Mouse (Mus musculus) ZHBTc4 (cell line): ENCODE measurements at regions not wholly inside any gene's neighbourhood (a gene's known extent, or its start where the extent isn't known, plus 50 kb on each side); places are given as distances from the start of the nearest gene placed in this dataset.

Experiments used
- DNase-seq: peaks from one replicate; pipeline ENCODE4 v3.0.0-alpha.2; 2011; ENCODE audit warnings: low read depth, low spot score

DNA sequence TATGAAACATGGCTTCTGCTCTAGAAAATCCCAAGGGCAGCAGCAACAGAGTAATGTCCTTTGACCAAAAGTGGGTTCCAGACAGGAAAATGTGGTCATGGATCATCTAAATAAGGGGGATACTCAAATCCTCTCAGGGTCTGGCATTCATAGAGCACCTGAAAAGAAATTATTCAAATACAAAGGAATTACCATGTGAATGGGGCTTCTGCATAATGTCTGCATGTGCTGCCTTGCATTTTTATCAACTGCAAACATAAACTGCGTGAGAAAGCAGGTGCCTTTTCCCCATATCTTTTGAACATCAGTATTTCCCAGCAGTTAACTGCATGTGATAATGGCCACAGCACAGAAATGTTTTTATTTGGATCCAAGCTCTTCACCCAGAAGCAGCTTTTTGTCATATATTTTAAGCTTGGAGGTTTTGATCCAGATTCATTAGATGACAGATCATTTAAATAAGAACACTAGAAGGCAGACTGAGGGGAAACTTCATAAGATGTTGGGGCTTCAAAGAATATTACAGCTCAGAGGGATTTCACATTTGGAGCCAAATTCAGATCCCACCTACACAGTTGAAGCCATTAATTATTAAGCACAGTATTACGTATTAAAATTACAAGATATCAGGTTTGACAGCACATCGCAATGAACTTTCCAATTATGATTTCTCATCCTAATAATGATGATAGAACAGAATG lies 527.8 kb downstream of the Gm11232 start:
- no peak for DNase-seq

DNA sequence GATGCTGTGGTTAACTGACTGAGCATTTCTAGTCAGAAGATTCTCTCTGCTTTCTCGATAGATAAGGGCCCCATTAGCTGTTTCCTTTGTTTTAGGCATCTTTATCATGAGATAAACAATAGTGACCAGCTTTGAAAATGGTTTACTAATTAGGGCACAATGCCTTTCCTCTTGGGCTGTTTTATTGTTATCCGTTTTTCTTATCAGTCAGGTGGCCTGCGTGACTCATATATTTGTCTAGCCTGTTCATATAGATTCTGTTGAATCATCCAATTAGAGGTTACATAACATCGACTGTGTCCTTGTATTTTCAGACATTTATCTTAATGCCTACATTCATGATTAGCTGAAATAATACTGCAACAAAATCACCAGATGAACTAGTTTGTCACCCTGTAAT lies 531.1 kb downstream of the Gm11232 start:
- DNase-seq = no peak

DNA sequence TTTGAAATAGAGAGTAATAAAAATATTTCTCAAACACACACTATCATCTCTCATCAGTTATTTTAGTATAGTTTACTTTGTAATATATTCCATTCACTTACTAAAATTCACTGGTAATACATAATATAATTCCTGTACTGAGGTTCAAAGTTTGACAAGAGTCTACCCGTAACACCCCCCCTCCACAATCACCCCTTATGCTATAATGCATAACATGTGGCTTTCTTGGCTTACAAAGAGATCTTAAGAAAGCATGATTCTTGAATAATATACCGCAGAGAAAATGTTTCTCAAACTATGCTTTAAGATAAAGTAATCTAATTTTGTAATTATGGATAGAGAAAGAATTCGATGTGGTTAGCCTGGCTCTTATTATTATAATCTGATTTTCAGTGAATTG lies 539.7 kb downstream of the Gm11232 start:
- DNase-seq = no peak

DNA sequence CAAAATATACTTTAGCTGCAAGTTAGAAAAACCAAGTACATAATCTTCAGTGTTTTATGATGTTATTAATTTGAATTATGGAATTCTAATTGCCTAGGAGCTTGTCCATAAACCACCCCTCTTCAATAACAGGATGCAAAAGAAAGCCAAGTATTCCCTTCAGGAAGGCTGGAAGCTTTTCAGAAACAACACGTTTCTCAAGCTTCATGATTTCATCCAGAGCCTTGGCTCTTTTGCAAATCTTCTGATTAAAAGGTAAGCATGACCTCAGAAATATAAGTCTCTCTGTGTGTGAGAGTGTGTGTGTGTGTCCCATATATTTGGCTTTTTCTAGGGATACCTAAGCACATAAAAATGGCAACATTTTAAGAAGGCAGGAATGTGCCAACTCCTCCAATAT lies 570.0 kb downstream of the Gm11232 start:
- no peak for DNase-seq

DNA sequence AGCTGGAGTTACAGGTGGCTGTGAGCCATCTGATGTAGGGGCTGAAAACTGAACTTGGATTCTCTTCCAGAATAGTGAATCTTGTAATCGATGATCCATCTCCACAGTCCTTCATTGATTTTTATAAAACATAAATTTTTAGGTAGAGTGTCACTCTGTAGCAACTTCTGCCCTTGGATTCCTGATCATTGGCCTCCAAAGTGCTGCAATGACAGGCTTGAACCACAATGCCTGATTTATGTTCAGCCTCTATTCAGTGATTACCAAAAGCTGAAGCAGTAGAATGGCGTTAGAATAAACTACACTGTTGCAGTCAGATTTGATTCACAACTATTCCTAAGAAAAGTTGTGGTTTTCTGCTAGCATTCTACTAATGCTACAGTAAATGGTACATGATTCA lies 580.1 kb downstream of the Gm11232 start:
- DNase-seq = no peak

DNA sequence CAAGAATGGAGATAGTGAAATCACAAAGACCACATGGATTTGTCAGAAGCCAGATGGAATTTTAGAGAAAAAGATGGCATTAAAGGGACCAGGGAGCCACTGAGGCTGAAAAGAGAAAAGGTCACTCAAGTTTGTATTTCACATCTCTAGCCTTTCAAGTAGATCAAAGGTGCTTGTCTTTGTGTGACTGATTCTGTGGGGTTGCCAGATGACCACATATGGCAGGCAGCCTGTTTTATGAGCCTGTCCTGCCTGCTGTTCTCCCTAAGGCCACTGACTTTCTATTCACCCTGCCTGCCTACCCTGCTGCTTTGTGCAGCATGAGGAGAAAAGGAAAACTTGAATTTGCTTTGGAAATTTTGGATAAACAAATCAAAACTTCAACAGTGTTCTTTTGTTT lies 592.0 kb downstream of the Gm11232 start:
- no peak for DNase-seq

DNA sequence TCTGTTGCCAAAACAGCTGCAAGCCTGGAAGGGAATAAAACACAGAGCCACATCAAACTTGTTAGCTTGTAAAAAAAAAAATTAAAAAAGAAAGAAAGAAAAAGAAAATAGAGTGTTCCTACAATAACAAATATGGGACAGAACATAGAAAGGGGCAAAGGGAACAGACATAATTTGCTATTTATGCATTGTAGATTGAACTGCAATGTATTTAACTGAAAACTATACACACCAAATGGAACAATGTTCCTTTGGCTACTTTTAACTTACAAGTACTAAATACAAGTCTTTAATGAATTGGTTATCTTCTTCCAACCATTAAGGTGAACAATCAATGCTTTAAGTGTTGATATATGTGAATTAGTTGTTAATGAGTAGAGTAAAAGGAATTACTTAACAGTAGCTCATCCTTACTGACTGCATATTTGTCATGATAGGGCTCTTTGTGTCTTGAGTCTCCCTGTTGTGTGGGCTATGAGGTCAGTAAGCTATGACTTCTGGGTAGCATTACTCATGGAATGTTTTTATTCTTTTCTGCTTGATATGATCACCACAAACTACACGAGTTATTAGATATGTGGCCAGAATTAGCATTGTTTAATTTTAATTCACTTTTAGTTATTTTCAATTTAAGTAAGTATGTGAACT lies 597.0 kb upstream of the Megf9 start:
- DNase-seq = no peak

DNA sequence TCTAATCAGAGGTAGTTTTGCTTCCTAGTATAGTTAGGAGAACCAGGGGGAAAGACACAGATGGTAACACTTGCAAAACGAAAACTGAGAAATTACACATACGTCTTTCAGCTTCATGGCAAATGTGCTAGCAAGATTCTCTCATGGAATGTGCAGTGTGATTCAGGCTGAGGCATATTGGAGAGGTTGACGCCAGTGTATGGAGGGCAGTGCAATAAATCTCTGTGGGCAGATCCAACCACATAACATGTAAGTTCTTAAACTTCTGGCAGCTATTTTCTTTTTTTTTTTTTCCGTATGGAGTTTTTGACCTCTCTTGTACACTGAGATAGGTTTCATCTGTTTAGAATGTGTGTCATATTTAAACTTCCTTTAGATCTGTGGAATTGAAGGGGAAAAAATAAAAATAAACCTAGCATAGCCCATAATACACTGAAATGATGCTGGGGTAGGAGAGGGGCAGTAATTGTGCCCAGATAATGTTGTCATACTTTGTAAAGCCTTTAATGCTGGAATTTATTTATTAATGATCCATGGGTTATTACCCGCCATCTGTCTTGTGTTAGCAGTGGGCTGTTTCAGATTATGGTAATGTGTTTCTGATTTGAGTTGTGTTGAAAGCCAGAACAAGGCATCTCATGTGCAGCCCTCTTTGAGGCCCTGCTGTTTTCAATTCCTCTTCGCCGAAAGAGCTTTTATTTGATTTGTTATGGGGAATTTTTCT lies 596.3 kb upstream of the Megf9 start:
- no peak for DNase-seq

DNA sequence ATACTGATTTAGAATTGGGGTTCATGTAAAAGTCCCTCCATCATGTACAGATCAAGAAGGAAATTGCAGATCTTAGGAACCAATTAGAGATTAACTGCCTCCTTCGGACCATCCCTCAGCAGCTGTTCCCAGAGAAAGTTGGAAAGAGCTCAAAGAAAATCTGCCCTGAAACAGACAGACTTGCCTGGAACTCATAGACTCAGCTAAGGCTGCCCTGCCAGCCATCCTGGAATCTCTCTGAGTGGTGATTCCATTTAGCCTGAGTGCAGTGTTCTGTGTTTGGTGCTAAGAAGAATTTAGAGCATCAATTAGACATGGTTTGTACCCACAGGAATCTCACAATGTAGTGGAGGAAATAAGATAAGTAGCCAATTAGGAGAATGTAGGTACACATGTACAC lies 594.5 kb upstream of the Megf9 start:
- DNase-seq = no peak
